Mouse (Mus musculus): Measurements from ENCODE around the gene Maged1. TPM values are rescaled to one million over a fixed set of nuclear protein-coding genes. Genes with fewer than 3 reads are reported as not detected.

Gene Maged1
- 476 and 520 TPM in 2 replicates for polyA plus RNA-seq (2014; fragmentation: Nextera tagmentation; extraction: Ambion mirVana)

GRCm38 (mm10) chrX:94541918-94542355 lies at the start of gene Maged1:
Gene Maged1 (minus strand): TSS chrX:94542143.
- WGBS: 23% methylated on average over 27 of the region's 32 CpGs
- peak; percentile 87 for ATAC-seq (ENCODE audit: insufficient number of reproducible peaks, insufficient read depth, low FRiP score, low read depth)
- H3K4me1 ChIP-seq (ENCODE audit: control insufficient read depth in 2 of 2, insufficient read depth in 2 of 2, low read length in 2 of 2): peaks cover 0 to 6% of the 10 kb centered on the region in 2 experiments; a peak in 2 of 4 replicates

GRCm38 (mm10) chrX:94580251-94580650 lies 38.3 kb upstream of the Maged1 start:
- WGBS: 66% methylated on average over 1 of the region's 1 CpGs
- Histone ChIP-seq H3K4me2 (ENCODE audit: low read length) (no peak overlapping the region), H3K9me3 (ENCODE audit: control insufficient read depth, low read length) (no peaks in the 10 kb centered on the region), H3K36me3 (ENCODE audit: control insufficient read depth, insufficient read depth, low read length) (no peaks in the 10 kb centered on the region), H3K27me3 (ENCODE audit: control insufficient read depth, insufficient read depth, low read length) (no peaks in the 10 kb centered on the region), H3K4me3 (ENCODE audit: control insufficient read depth in 1 of 2, insufficient read depth in 1 of 2, low read depth in 1 of 2, low read length in 2 of 2) (no peak overlapping the region), H3K9ac (ENCODE audit: low read length) (no peak overlapping the region), H3K27ac (replicated peaks in 1 of 2; ENCODE audit: control insufficient read depth in 1 of 2, insufficient read depth in 1 of 2, low read depth in 2 of 2, low read length in 2 of 2) (no peak overlapping the region), H3K4me1 (ENCODE audit: control insufficient read depth in 2 of 2, insufficient read depth in 2 of 2, low read length in 2 of 2) (no peaks in the 10 kb centered on the region)
- no peak for ATAC-seq (ENCODE audit: insufficient number of reproducible peaks, insufficient read depth, low FRiP score, low read depth)

More at GRCm38 (mm10) chrX:94541918-94542355, at the start of gene Maged1:
- Histone ChIP-seq H3K4me3 (ENCODE audit: control insufficient read depth in 1 of 2, insufficient read depth in 1 of 2, low read depth in 1 of 2, low read length in 2 of 2) (peak within 1 kb of the TSS; percentile 59 to 63), H3K27me3 (ENCODE audit: control insufficient read depth, insufficient read depth, low read length) (no peaks in the 10 kb centered on the region), H3K9me3 (ENCODE audit: control insufficient read depth, low read length) (no peaks in the 10 kb centered on the region), H3K36me3 (ENCODE audit: control insufficient read depth, insufficient read depth, low read length) (peaks cover 33% of the 10 kb centered on the region), H3K9ac (ENCODE audit: low read length) (peak within 1 kb of the TSS; percentile 87), H3K27ac (replicated peaks in 1 of 2; ENCODE audit: control insufficient read depth in 1 of 2, insufficient read depth in 1 of 2, low read depth in 2 of 2, low read length in 2 of 2) (peak within 1 kb of the TSS; percentile 85 to 89), H3K4me2 (ENCODE audit: low read length) (peak within 1 kb of the TSS; percentile 62)

- no peak overlapping the region for H3K4me3 ChIP-seq (ENCODE audit: control insufficient read depth in 1 of 2, insufficient read depth in 1 of 2, low read depth in 1 of 2, low read length in 2 of 2)
- no peaks in the 10 kb centered on the region for H3K9me3 ChIP-seq (ENCODE audit: control insufficient read depth, low read length)
- no peaks in the 10 kb centered on the region for H3K36me3 ChIP-seq (ENCODE audit: control insufficient read depth, insufficient read depth, low read length)
- H3K27ac ChIP-seq (replicated peaks in 1 of 2; ENCODE audit: control insufficient read depth in 1 of 2, insufficient read depth in 1 of 2, low read depth in 2 of 2, low read length in 2 of 2): no peak overlapping the region
- H3K27me3 ChIP-seq (ENCODE audit: control insufficient read depth, insufficient read depth, low read length): no peaks in the 10 kb centered on the region
- WGBS: 58% methylated on average over 2 of the region's 2 CpGs
- H3K4me1 ChIP-seq (ENCODE audit: control insufficient read depth in 2 of 2, insufficient read depth in 2 of 2, low read length in 2 of 2): no peaks in the 10 kb centered on the region
- H3K4me2 ChIP-seq (ENCODE audit: low read length): no peak overlapping the region
- no peak for ATAC-seq (ENCODE audit: insufficient number of reproducible peaks, insufficient read depth, low FRiP score, low read depth)
- H3K9ac ChIP-seq (ENCODE audit: low read length): no peak overlapping the region
These were observed 22.8 kb upstream of the Maged1 start for GRCm38 (mm10) chrX:94564694-94565093.

- Histone ChIP-seq H3K9me3 (ENCODE audit: control insufficient read depth, low read length) (no peaks in the 10 kb centered on the region), H3K9ac (ENCODE audit: low read length) (no peak overlapping the region), H3K36me3 (ENCODE audit: control insufficient read depth, insufficient read depth, low read length) (no peaks in the 10 kb centered on the region), H3K4me1 (ENCODE audit: control insufficient read depth in 2 of 2, insufficient read depth in 2 of 2, low read length in 2 of 2) (no peaks in the 10 kb centered on the region), H3K4me2 (ENCODE audit: low read length) (no peak overlapping the region), H3K4me3 (ENCODE audit: control insufficient read depth in 1 of 2, insufficient read depth in 1 of 2, low read depth in 1 of 2, low read length in 2 of 2) (no peak overlapping the region), H3K27ac (replicated peaks in 1 of 2; ENCODE audit: control insufficient read depth in 1 of 2, insufficient read depth in 1 of 2, low read depth in 2 of 2, low read length in 2 of 2) (peak overlapping the region; percentile 39 to 44; a peak in 2 of 4 replicates), H3K27me3 (ENCODE audit: control insufficient read depth, insufficient read depth, low read length) (no peaks in the 10 kb centered on the region)
- no peak; the same call in 1 of the 2 replicates for ATAC-seq (ENCODE audit: insufficient number of reproducible peaks, insufficient read depth, low FRiP score, low read depth)
- WGBS: 15% methylated on average over 5 of the region's 5 CpGs
These were observed 20.4 kb upstream of the Maged1 start for GRCm38 (mm10) chrX:94562392-94562791.

- no peak for ATAC-seq (ENCODE audit: insufficient number of reproducible peaks, insufficient read depth, low FRiP score, low read depth)
- 57% methylated on average over 3 of the region's 3 CpGs for whole genome bisulfite sequencing
- H3K9ac ChIP-seq (ENCODE audit: low read length): no peak overlapping the region
- no peaks in the 10 kb centered on the region for H3K9me3 ChIP-seq (ENCODE audit: control insufficient read depth, low read length)
- H3K27ac ChIP-seq (replicated peaks in 1 of 2; ENCODE audit: control insufficient read depth in 1 of 2, insufficient read depth in 1 of 2, low read depth in 2 of 2, low read length in 2 of 2): no peak overlapping the region
- no peaks in the 10 kb centered on the region for H3K4me1 ChIP-seq (ENCODE audit: control insufficient read depth in 2 of 2, insufficient read depth in 2 of 2, low read length in 2 of 2)
- H3K27me3 ChIP-seq (ENCODE audit: control insufficient read depth, insufficient read depth, low read length): no peaks in the 10 kb centered on the region
- no peak overlapping the region for H3K4me3 ChIP-seq (ENCODE audit: control insufficient read depth in 1 of 2, insufficient read depth in 1 of 2, low read depth in 1 of 2, low read length in 2 of 2)
- no peaks in the 10 kb centered on the region for H3K36me3 ChIP-seq (ENCODE audit: control insufficient read depth, insufficient read depth, low read length)
- H3K4me2 ChIP-seq (ENCODE audit: low read length): no peak overlapping the region
These were observed 6.3 kb upstream of the Maged1 start for GRCm38 (mm10) chrX:94548227-94548626.

GRCm38 (mm10) chrX:94545941-94546340 lies 4.0 kb upstream of the Maged1 start:
- no peaks in the 10 kb centered on the region for H3K36me3 ChIP-seq (ENCODE audit: control insufficient read depth, insufficient read depth, low read length)
- H3K9ac ChIP-seq (ENCODE audit: low read length): no peak overlapping the region
- H3K27me3 ChIP-seq (ENCODE audit: control insufficient read depth, insufficient read depth, low read length): no peaks in the 10 kb centered on the region
- ATAC-seq (ENCODE audit: insufficient number of reproducible peaks, insufficient read depth, low FRiP score, low read depth): no peak
- no peak overlapping the region for H3K27ac ChIP-seq (replicated peaks in 1 of 2; ENCODE audit: control insufficient read depth in 1 of 2, insufficient read depth in 1 of 2, low read depth in 2 of 2, low read length in 2 of 2)
- H3K4me2 ChIP-seq (ENCODE audit: low read length): no peak overlapping the region
- WGBS: 81% methylated on average over 3 of the region's 3 CpGs
- no peaks in the 10 kb centered on the region for H3K9me3 ChIP-seq (ENCODE audit: control insufficient read depth, low read length)
- no peaks in the 10 kb centered on the region; a peak in 1 of 4 replicates for H3K4me1 ChIP-seq (ENCODE audit: control insufficient read depth in 2 of 2, insufficient read depth in 2 of 2, low read length in 2 of 2)
- no peak overlapping the region for H3K4me3 ChIP-seq (ENCODE audit: control insufficient read depth in 1 of 2, insufficient read depth in 1 of 2, low read depth in 1 of 2, low read length in 2 of 2)

- no peaks in the 10 kb centered on the region for H3K9me3 ChIP-seq (ENCODE audit: control insufficient read depth, low read length)
- 25% methylated on average over 1 of the region's 1 CpGs for WGBS
These were observed 3.0 kb upstream of the Maged1 start for GRCm38 (mm10) chrX:94544923-94545322.

GRCm38 (mm10) chrX:94542536-94542935 lies 593 bp upstream of the Maged1 start:
- WGBS: 35% methylated on average over 9 of the region's 9 CpGs
- Histone ChIP-seq H3K27me3 (ENCODE audit: control insufficient read depth, insufficient read depth, low read length) (no peaks in the 10 kb centered on the region), H3K4me3 (ENCODE audit: control insufficient read depth in 1 of 2, insufficient read depth in 1 of 2, low read depth in 1 of 2, low read length in 2 of 2) (peak overlapping the region; percentile 39 to 59), H3K36me3 (ENCODE audit: control insufficient read depth, insufficient read depth, low read length) (peaks cover 27% of the 10 kb centered on the region), H3K27ac (replicated peaks in 1 of 2; ENCODE audit: control insufficient read depth in 1 of 2, insufficient read depth in 1 of 2, low read depth in 2 of 2, low read length in 2 of 2) (peak overlapping the region; percentile 64 to 84), H3K4me2 (ENCODE audit: low read length) (peak overlapping the region; percentile 62), H3K9me3 (ENCODE audit: control insufficient read depth, low read length) (no peaks in the 10 kb centered on the region), H3K9ac (ENCODE audit: low read length) (peak overlapping the region; percentile 72), H3K4me1 (ENCODE audit: control insufficient read depth in 2 of 2, insufficient read depth in 2 of 2, low read length in 2 of 2) (peaks cover 0 to 6% of the 10 kb centered on the region in 2 experiments; a peak in 2 of 4 replicates)
- no peak for ATAC-seq (ENCODE audit: insufficient number of reproducible peaks, insufficient read depth, low FRiP score, low read depth)

More at GRCm38 (mm10) chrX:94544923-94545322, 3.0 kb upstream of the Maged1 start:
- peaks cover 4% of the 10 kb centered on the region; the same call in 1 of the 2 replicates for H3K36me3 ChIP-seq (ENCODE audit: control insufficient read depth, insufficient read depth, low read length)
- no peak for ATAC-seq (ENCODE audit: insufficient number of reproducible peaks, insufficient read depth, low FRiP score, low read depth)
- H3K9ac ChIP-seq (ENCODE audit: low read length): no peak overlapping the region
- no peak overlapping the region for H3K4me3 ChIP-seq (ENCODE audit: control insufficient read depth in 1 of 2, insufficient read depth in 1 of 2, low read depth in 1 of 2, low read length in 2 of 2)
- H3K4me1 ChIP-seq (ENCODE audit: control insufficient read depth in 2 of 2, insufficient read depth in 2 of 2, low read length in 2 of 2): peaks cover 0 to 3% of the 10 kb centered on the region in 2 experiments; a peak in 2 of 4 replicates
- no peaks in the 10 kb centered on the region for H3K27me3 ChIP-seq (ENCODE audit: control insufficient read depth, insufficient read depth, low read length)
- H3K27ac ChIP-seq (replicated peaks in 1 of 2; ENCODE audit: control insufficient read depth in 1 of 2, insufficient read depth in 1 of 2, low read depth in 2 of 2, low read length in 2 of 2): no peak overlapping the region
- no peak overlapping the region for H3K4me2 ChIP-seq (ENCODE audit: low read length)
